Mouse (Mus musculus) spleen, postnatal 4 days (tissue): ENCODE measurements around the gene Spp1.
"Not testable (repeated sequence)": the region's sequence is repeated elsewhere in the genome, so short reads cannot be mapped to it uniquely, and the experiment has no call there.

Source experiments
- DNase-seq, 2 experiments: peaks; one replicate each; pipeline ENCODE4 v3.0.0; 2022; ENCODE audit warnings: low spot score in 2 of 2

Spp1 gene

DNA sequence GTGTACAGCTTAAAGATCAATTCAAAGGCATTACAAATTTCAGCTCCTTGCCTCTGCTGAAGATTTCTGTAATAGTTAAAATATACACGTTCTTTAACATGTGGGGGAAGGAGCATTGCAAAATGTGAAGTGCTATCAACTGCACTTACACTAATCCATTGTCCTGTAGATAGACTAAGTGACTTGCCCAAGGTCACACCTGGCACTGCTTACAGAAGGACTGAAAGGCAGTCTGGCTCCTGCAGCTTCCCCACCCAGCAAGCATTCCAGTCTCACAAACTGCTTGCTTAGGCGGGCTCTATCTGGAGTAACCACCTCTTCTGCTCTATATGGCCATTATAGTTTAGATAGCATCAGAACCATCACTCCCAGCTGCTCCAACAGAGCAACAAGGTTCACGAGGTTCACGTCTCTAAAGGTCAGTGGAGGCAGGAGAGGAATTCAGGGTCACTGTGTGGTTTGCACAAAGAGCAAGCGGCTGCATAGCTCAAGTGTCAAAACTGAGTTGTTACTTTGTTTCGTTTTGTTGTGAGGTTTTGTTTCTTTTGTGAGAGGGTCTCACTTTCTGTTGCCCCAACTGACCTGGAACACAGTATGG, 851 bp upstream of the Spp1 start:
- no peak for DNase-seq

DNA sequence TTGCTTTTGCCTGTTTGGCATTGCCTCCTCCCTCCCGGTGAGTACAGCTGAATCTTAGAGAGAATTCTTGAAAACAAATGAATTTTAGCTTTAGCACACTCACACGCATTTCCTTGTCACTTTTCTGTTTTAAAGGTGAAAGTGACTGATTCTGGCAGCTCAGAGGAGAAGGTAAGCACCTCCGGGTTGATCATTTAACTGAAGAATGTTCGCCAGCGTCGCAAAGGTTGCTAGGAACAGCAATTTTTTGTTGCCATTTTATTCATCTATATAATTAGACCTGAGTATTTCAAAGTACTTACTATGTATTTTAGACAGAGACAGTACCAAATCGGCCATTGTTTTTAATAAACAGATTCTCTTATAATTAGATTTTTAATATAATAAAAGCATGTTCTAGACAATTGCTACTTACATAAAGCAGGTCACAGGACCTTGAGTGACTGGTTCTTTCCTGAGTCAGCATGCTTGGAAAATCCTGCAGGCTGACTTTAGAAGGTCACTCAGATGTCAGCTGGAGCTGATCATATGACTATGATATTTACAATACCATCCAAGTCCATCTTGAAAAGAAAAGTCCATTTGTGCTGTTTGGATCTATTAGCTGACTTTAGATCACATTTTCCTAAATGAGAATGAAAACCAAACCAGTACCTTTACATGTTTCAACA, 1.6 kb downstream of the Spp1 start:
- no peak for DNase-seq

DNA sequence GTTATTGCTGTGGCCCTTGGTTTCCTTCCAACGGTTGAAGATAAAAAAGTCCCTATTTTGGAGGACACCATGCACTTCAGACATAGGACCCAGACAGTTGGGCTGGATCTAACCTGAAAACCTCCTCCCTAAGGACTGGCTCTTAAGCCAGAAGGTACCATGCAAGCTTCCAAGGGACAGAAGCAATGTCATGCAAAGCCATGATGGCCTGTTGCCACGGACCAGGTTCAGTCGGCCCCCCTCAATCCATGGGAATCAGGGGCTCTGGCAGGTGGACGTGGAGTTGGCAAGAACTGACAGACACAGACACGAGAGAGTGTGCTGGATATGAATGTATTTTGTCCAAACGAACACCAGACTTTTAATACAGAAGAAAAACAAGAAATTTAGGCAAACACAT, 7.5 kb downstream of the Spp1 start:
- DNase-seq, result no peak

DNA sequence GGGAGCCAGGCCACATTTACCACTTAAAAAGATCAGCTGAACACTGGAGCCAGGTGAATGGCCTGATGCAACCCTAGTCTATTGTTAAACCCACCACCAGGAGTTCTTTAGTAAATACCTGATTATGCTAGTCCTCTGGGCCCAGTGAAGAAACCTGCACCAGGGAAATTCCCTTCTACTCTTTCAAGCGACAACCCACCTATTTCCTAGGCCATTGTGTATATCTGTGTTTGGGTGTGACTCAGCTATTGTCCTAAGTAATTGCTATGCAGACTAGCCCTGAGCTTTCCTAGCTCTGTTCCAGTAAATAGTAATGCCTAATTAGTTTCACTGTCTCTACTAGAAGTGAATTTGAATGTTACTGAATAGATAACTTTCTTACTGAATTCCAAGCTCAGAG, 7.9 kb downstream of the Spp1 start:
- DNase-seq, result no peak

DNA sequence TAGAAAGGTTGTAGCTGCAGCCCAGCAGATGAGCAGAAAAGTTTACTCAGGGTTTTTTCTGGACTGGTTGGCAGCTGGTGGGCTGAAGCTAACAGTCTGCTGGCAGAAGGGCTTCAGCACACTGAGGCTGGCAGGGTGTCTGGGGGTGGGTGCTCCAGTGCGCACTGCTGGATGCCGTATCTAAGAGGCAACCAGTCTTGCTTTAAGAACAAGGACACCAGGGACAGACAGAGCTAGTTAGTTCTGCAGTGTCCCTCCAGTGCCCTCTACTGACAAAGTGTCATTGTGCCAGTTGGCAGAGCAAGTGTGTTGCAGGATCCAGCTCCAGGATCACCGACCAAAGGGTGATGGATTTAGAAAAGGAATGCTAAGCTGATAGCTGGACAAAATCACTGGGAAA, 11.2 kb downstream of the Spp1 start:
- peak in 1 of 2 experiments; percentile 14 for DNase-seq

DNA sequence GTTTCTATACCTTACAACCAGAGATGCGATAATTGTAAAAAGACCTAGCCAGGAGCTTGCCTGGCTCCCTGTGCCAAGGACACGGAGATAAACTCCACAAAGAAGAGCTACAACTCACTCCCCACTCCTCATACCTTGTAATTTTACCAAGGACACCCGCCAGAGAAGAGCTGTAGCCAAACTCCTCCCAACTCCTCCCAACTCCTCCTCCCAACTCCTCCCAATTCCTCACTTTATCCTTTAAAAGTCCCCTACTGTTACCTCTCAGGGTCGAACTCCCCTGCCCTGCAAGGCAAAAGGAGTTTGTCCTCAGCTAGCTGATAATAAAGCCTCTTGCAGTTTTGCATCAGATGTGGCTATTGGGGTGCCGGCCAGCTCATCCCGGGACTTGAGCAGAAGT, 13.4 kb downstream of the Spp1 start:
- not testable (repeated sequence) for DNase-seq

DNA sequence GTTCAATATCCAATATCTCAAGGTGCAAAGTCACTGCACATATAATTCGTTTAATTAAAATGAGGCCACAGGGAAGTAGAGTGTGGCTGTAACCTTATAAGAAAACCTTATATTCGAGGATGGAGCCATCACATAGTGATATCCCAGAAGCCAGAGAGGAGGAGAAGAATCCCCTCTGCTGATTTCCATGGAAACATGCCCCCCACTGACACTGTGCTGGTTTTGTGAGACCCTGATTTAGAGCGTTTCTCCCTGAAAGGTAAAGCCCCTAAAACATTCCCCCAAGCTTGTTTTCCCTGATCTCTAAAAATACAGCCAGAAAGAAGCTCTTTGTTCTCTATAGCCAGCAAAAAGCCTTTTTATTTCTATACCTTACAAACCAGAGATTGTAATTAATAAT, 14.6 kb downstream of the Spp1 start:
- no peak for DNase-seq

DNA sequence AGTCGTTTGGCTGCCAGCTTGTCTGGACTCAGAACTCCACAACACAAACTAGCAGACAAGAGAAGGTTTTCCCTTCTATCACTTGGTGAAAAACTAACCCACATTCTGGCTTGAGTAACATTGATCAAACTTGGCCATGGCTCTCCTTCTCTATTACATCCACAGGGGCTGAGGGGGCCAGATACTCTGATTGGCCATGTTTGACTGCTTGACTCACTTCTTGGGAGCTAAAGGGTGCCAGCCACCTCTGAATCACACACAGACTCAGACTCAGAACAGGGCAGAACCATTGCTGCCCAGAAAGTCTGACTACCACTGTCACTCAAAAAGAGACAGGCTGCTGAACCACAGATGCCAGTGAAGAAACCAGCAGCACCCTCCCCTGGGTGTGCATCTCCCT, 18.2 kb downstream of the Spp1 start:
- no peak for DNase-seq

DNA sequence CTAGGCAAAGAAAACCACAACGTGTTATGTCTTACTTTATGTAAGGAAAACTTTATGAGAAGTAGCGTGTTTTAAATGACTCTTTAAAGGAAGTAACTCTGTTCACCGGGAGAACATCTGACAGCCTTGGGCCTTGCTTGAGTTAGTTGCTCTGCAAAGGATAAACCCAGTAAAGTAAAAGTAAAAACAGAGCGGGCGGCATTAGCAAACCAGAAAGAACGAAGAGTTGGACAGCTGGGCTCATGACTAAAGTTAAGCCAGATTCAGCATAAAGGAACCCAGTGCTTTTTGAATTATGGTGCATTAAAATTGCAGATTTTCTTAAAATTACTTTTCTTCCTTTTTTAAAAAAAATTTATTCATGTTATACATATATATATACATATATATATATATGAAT, 19.6 kb downstream of the Spp1 start:
- no peak for DNase-seq

DNA sequence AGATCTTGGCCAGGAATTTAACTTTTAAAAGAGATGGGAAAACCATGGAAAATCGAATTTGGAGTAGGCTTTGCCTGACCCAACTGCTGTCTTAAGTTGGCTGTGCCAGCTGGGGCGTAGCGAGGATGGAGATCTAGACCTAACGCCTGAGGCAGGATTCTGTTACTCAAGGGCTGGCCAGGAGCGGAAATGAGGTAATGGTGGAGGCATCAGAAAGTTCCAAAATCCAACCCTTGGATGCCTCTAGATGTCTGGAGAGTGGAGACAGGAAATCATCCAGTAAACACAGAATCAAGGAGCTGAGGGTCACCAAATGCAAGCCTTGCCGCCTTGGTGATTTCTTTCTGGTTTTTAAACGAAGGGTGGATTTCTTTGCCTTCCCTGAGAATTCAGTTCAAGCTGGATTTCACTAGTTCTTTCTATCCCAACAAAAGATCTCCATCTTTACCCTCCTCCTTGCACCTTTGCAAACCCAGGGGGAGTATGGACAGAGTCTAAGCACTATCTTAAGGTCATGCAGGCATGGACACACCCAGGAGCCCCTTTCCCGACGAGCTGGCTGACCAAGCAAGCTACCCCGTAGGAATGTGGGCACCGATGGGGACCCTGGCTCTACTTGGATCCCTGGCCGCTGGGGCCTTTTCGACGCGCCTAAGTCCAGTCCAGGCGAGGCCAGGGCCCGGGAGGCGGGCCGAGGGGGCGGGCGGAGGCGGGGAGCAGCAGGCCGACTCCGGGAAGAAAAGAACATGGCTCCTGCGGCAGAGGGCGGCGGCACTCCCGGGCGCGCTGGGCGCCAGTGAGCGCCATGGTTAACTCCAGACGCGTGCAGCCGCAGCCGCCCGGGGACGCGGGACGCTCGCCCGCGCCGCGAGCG, 24.2 kb downstream of the Spp1 start, which contains the start of gene Pkd2:
TSS of gene Pkd2 (plus strand) at position 619 of the 874 bp plus-strand sequence.
- peak in 1 of 2 experiments; percentile 14 for DNase-seq

DNA sequence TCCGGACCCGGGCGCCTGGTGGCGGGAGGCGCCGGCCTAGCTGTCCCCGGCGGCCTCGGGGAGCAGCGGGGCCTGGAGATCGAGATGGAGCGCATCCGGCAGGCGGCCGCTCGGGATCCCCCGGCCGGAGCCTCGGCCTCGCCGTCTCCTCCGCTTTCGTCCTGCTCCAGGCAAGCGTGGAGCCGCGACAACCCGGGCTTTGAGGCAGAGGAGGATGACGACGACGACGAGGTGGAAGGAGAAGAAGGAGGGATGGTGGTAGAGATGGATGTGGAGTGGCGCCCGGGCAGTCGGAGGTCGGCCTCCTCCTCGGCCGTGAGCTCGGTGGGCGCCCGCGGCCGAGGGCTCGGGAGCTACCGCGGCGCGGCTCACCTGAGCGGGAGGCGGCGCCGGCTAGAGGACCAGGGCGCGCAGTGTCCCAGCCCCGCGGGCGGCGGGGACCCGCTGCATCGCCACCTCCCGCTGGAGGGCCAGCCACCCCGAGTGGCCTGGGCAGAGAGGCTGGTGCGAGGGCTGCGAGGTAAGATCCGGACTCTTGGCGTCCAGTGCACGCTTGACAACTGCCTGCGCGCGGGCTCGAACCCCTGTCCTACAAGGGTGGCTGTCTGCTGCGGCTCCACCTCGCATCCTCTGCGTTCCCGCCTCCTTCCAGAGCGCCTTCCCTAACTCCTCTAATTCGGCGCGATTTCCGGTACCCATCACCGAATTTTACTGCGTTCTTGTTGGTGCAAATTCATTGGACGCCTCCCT, 25.0 kb downstream of the Spp1 start:
- DNase-seq, result no peak

DNA sequence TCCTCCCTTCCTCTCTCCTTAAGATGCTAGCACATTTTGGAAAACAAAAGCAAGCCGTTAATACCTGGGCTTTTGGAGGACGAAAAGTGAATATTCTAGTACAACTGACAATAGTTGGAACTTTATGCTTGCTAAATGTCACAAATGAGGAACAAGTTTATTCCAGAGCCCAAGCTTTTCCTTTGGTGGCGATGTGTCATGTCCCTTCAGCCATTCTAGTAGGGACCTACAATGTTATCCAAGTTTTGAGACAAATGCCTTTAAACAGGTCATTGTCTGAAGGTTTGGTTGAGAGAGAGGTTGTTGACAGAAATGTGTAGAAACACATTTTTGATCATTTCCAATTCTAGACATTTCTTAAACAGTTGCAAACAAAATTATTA, 25.5 kb downstream of the Spp1 start:
- DNase-seq, result no peak

DNA sequence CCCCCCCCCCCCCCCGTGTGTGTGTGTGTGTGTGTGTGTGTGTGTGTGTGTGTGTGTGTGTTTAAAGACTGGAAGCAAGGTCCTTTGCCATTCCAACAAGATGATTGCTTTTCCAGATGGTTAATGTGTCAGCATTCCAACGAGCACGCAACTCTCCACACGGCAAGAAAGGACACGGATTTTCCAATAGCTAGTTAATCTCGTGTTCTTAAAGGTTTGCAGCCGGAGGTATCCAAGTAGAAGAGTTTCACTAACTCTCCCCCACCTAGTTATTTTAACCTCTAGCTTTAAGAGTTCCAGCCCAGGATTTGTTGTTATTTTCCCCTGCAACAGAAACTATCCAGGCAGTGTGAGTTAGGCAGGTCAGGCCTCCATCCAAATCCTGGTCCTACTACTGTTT, 25.9 kb downstream of the Spp1 start:
- no peak for DNase-seq

DNA sequence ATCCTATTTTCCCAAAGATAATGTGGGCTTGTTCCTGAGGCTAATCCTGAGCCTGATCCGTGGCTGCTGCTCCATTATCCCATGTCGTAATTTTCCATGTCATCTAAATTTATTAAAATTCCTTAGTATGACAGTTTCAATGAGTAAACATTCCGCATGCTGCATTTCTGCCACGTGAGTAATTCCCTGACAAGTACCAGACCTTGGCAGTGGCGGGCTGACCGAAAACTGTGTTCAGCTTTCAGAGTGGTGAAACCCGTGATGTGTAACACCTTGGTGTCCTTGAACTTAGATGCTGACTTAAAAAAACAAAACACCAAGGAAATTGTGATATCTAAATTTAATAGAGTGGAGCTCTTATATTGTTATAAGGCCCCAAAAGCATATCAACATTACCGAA, 30.4 kb downstream of the Spp1 start:
- no peak for DNase-seq

DNA sequence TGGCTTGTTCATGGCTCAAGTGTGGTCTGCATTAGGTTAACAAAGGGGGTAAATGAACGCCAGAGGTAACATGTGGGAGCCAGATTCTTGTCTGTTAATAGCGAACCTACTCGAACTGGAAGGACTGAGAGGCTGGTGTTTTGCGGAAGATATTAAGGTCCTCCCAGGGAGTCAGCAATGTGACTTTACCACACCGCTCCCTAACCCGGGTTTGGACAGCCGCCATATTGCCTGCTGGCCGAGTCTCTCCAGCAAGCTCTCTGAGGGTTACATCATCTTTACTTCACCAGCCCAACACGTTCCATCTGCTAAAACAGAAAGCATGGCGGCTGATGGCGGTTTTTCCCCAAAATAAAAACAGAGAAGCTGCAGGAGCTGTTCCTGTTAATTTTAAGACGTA, 30.8 kb downstream of the Spp1 start:
- DNase-seq, result no peak

DNA sequence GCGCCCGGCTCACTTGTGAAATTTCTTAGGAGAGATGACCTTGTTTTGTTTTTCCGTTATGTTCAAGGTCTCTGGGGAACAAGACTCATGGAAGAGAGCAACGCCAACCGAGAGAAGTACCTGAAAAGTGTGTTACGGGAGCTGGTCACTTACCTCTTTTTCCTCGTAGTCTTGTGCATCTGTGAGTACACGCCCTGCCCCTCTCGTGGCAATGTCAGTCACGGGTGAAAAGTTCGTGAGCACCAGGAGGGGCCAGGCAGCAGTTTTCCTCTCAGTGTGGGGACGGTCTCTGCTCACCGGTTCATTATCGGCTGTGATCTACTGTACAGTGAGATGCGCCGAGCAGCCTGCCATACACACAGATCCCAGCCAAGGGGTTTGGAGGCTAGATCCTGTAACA, 31.9 kb downstream of the Spp1 start:
- no peak for DNase-seq

DNA sequence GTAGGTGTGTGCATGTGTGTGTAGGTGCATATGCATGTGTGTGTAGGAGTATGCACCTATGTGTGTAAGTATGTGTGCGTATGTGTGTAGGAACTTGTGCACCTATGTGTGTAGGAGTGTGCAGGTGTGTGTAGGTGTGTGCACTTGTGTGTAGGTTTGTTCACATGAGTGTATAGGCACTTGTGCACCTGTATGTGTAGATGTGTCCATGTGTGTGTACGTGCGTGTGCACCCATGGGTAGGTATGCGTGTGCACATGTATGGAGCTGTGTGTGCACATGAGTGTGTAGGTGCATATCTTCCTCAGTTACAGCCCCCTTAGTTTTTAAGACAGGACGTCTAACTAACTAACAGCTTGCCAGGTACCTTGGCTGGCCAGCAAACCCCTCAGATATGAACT, 33.7 kb downstream of the Spp1 start:
- DNase-seq, result no peak

DNA sequence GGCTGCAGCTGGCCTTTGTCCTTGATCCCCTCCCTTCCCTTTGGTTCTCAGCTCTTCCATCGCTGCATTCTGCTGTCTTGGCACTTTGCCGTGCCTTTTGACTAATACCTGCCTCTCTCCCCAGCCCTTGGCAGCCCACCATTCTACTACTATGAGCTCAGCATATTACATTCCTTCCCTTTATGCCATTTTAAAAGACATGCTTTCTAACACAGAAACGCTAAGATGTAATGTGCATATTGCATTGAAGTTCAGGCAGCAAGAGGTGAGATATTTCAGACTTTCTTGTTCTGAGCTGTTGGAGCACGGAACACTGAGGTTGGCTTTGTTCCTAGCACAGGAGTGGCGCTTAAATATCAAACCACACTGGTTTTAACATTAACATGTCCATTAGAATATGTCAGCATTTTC, 36.1 kb downstream of the Spp1 start:
- no peak for DNase-seq

DNA sequence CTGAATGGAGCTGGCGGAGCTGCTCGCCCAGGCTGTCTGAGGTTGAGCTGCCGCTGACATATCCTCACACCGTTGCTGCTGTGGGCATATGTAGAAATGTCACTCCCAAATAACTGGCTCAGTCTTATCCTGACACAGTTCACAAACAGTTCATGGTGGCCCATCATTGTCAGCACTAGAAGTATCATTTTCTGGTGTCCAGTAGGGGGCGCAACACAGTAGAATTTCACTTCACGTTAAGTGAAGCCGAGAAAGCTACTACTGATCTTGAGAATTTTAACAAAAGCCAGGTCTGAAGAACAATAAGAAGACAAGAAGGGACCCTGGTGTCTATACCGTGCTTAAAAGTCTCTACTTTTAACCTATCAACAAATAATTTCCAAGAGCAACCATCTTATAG, 37.5 kb downstream of the Spp1 start:
- DNase-seq, result no peak

DNA sequence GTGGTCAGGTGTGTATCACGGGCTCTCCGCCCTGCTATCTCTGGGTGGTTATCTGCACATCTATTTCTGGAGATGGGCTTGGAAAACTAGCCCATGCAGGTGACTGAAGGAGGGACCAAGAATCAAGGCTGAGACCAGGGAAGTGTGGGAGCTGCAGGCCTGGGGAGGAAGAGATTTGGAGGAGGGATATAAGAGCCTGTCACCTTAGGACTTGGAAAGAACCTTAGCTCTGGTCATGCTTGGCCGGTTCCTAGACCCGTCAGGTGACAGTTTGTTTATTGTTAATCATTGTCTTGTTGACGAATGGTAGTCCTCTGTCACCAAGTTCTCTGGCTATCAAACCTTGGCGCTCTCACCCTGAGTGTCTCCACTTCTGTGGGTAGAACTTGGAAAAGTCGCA, 45.4 kb downstream of the Spp1 start:
- no peak for DNase-seq

DNA sequence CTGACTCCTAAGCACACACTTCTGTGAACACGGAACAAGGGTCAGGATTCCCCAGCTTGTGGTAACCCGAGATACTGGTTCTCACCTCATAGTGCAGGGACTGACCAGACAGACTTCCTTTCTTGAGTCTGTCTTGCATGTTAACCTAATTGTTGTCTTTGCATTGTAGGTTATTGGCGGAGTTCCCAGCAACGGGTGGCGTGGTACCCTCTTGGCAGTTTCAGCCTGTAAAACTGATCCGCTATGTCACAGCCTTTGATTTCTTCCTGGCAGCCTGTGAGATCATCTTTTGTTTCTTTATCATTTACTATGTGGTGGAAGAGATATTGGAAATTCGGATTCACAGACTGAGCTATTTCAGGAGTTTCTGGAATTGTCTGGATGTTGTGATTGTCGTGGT, 47.9 kb downstream of the Spp1 start:
- DNase-seq, result no peak
